Mouse (Mus musculus) lung, postnatal 0 days (tissue): ENCODE measurements around the gene Ddx5.

Experiments used
- CTCF ChIP-seq: IDR thresholded peaks from 2 replicates; pipeline ENCODE4 v1.5.1; 2016; ENCODE audit warnings: antibody characterized with exemption, mild to moderate bottlenecking
- EP300 ChIP-seq: IDR thresholded peaks from 2 replicates; pipeline ENCODE4 v1.6.1; 2016; ENCODE audit warnings: antibody characterized with exemption, mild to moderate bottlenecking, control low read depth

- TF ChIP-seq CTCF (no peak), EP300 (no peak)
Measured at GRCm38 (mm10) chr11:106739116-106739515, 49.9 kb downstream of the Ddx5 start.
